Mouse (Mus musculus): ENCODE measurements around the gene Gpbar1.

DNA sequence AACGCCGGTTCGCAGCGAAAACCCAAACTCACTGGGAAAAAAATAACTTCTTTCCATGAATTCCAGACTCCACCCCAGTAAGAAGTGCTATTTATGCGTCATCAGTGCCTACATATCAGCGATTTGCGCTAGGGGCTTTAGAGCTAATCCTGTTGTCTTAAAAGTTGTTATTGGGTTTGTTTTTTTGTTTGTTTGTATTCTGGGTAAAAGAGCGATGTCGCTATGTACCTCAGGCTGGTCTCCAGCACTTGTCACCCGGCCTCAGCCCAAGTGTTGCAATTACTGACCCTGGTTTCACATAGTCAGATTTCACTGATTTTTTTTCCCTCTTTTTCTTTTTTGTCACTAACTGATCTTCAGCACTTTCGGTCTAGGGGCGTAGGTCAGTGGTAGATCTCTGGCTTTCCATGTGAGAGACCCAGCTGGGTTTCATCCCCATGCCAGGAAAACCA is 26.0 kb downstream of the Gpbar1 start:
- TF ChIP-seq TAL1 (conservative IDR thresholded peaks at IDR 0.05; ENCODE audit: low read depth, low read length) (no peak), CTCF (IDR thresholded peaks at IDR 0.05; ENCODE audit: low read depth, low read length) (no peak)
